Mouse (Mus musculus) limb, embryonic 13.5 days (tissue): ENCODE results near the gene Yeats4. TPM values are rescaled to one million over a fixed set of nuclear protein-coding genes. Genes with fewer than 3 reads are reported as not detected.
A peak's percentile ranks its signal among the peaks of the same experiment; 100 is the strongest.

Source experiments
- ATAC-seq: fragments of 200-750 bp; cut with Nextera tagmentation; 2 replicates; pipeline ENCODE4 v1.8.0; 2017; ENCODE audit warnings: low read depth, moderate number of reproducible peaks, moderate TSS enrichment; ENCODE audit not compliant: low FRiP score
- H3K27ac ChIP-seq: fragments of 300-500 bp; sonication (generic); 2 replicates; pipeline ENCODE4 v1.5.1; 2015; ENCODE audit warnings: inconsistent platforms, mild to moderate bottlenecking, moderate library complexity
- H3K27me3 ChIP-seq: fragments of 300-500 bp; sonication (generic); 2 replicates; pipeline ENCODE4 v1.6.1; 2015; ENCODE audit warnings: mild to moderate bottlenecking, inconsistent platforms
- H3K36me3 ChIP-seq: fragments of 300-500 bp; sonication (generic); 2 replicates; pipeline ENCODE4 v1.6.1; 2015; ENCODE audit warnings: inconsistent platforms, mild to moderate bottlenecking, moderate library complexity
- H3K4me1 ChIP-seq: fragments of 300-500 bp; sonication (generic); 2 replicates; pipeline ENCODE4 v1.6.1; 2015; ENCODE audit warnings: inconsistent platforms
- H3K4me2 ChIP-seq: fragments of 300-500 bp; sonication (generic); replicated peaks from 2 replicates; pipeline ENCODE4 v1.6.1; 2015; ENCODE audit warnings: inconsistent platforms, mild to moderate bottlenecking, moderate library complexity
- H3K4me3 ChIP-seq: fragments of 300-500 bp; sonication (generic); 2 replicates; pipeline ENCODE4 v1.5.1; 2015; ENCODE audit warnings: moderate library complexity, mild to moderate bottlenecking, inconsistent platforms
- H3K9ac ChIP-seq: fragments of 300-500 bp; sonication (generic); 2 replicates; pipeline ENCODE4 v1.6.1; 2015; ENCODE audit warnings: mild to moderate bottlenecking, inconsistent platforms
- H3K9me3 ChIP-seq: fragments of 300-500 bp; sonication (generic); 2 replicates; pipeline ENCODE4 v1.6.1; 2016; ENCODE audit warnings: inconsistent platforms
- WGBS: fragments of 180-500 bp; shearing (Covaris S2); methylation state at CpG from one replicate; pipeline ENCODE4 v1.1.7; 2015; 5-methylcytosine and 5-hydroxymethylcytosine counted together
- polyA plus RNA-seq: library from polyadenylated mRNA; unstranded; fragments of >200 nt; fragmentation: Nextera tagmentation; extraction: Ambion mirVana; gene quantifications from 2 replicates; pipeline ENCODE4 v1.2.1, GENCODE M21; 2015

Gene Yeats4
- polyA plus RNA-seq: 72.5 and 89.3 TPM in 2 replicates

DNA sequence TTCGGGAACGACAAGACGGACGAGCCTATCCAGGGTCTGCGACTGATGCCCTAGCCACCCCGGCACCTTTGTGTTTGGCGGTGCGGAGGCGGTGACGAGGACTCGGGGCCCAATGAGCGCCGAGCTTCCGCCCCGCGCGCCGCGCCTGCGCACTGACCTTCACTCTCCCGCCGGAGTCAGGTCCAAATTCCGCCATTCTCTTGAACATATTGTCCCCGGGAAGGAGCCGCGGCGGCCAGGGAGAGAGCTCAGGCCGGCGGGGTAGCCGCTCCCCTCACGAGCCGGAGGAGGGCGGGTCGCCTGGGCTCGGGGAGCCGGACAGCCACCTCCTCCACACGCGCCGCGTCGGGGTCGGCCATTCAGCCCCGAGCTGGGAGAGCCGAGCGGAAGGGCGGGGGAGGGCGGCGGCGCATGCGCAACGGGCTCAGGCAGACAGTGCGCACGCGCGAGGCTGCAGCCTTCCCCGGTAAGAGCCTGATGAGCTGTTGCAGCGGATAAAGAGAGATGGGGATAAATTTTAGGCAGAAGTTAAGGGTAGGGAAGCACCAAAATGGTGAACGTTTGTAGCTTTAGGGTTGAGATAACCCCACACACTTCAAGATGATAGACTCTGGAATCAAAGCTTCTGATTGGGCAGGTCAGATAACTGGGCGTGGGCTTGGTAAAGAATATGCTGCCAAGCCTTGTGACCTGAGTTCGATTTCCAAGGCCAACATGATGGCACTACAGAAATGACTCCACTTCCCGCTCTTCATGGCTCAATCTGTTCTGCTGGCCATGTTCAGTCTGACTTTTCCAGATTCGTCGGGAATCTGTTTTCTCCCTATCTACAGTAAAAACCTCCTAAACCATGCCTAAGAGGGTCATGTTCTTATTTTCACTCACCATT lies at the start of gene Yeats4:
TSS of gene Yeats4 (minus strand) at position 406 of the 889 bp plus-strand sequence.
- peak within 1 kb of the TSS; percentile 90 for H3K9ac ChIP-seq
- no peaks in the 10 kb centered on the region for H3K9me3 ChIP-seq
- H3K36me3 ChIP-seq: peaks cover 36% of the 10 kb centered on the region
- H3K4me3 ChIP-seq: peak within 1 kb of the TSS; percentile 78
- H3K4me1 ChIP-seq: peaks cover 21% of the 10 kb centered on the region
- ATAC-seq: peak; percentile 95
- peak within 1 kb of the TSS; percentile 96 for H3K27ac ChIP-seq
- peak within 1 kb of the TSS; percentile 94 for H3K4me2 ChIP-seq
- H3K27me3 ChIP-seq: no peaks in the 10 kb centered on the region
- WGBS: under 1% methylated on average over 63 of the region's 63 CpGs

DNA sequence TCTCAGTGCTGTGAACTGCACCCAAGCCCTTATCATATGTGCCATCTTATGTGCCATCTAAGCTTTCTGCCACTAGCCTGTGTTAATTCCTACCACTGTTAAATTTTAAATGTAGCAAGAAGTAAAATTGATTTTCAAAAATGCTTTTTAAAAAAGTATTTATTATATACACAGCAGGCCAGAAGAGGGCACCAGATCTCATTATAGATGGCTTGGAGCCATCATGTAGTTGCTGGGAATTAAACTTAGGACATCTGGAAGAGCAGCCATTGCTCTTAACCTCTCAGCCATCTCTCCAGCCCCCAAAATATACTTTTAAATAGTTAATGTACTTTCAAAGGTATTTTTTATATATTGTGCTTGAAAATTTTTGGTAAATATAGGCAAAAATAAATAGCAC lies 47.7 kb upstream of the Yeats4 start:
- ATAC-seq: no peak
- Histone ChIP-seq H3K36me3 (no peaks in the 10 kb centered on the region), H3K4me2 (no peak overlapping the region), H3K4me3 (no peak overlapping the region), H3K9me3 (no peaks in the 10 kb centered on the region), H3K27me3 (no peaks in the 10 kb centered on the region), H3K27ac (no peak overlapping the region), H3K9ac (no peak overlapping the region), H3K4me1 (no peaks in the 10 kb centered on the region)

DNA sequence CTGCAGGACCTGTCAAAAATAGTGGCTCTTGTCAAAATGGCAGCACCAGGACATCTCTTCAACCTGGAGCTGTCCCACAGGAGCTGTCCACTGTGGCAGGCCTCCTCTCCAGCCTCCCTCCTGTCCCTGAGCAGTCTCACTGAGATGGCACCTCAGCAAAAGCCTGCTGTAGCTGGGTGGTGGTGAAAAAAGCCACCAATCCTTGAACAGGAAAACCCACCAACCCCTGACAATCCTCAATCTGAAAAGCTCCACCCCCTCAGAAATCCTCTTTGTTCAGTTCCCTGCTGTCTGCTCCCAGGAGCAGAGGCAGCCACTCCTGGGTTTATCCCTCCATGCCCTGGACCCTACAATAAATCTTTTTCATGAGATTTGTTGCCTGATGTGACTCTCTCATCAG lies 35.6 kb upstream of the Yeats4 start:
- H3K36me3 ChIP-seq: no peaks in the 10 kb centered on the region
- H3K9me3 ChIP-seq: peaks cover 10% of the 10 kb centered on the region; the same call in 1 of the 2 replicates
- ATAC-seq: no peak
- H3K9ac ChIP-seq: no peak overlapping the region
- no peak overlapping the region for H3K4me2 ChIP-seq
- H3K4me1 ChIP-seq: no peaks in the 10 kb centered on the region
- no peaks in the 10 kb centered on the region for H3K27me3 ChIP-seq
- no peak overlapping the region for H3K4me3 ChIP-seq
- no peak overlapping the region for H3K27ac ChIP-seq

GRCm38 (mm10) chr10:117238603-117239002 lies 14.3 kb upstream of the Yeats4 start, which contains the start of gene 9530003J23Rik:
Gene 9530003J23Rik, minus strand, starts transcription at chr10:117238703.
- ATAC-seq: no peak
- Histone ChIP-seq H3K9ac (no peak within 1 kb of the TSS), H3K36me3 (no peaks in the 10 kb centered on the region), H3K4me2 (no peak within 1 kb of the TSS), H3K27me3 (no peaks in the 10 kb centered on the region), H3K4me3 (no peak within 1 kb of the TSS), H3K9me3 (no peaks in the 10 kb centered on the region), H3K27ac (no peak within 1 kb of the TSS), H3K4me1 (no peaks in the 10 kb centered on the region)
- WGBS: 87% methylated on average over 12 of the region's 12 CpGs

GRCm38 (mm10) chr10:117235866-117236265 lies 11.6 kb upstream of the Yeats4 start:
- no peaks in the 10 kb centered on the region for H3K9me3 ChIP-seq
- H3K4me3 ChIP-seq: peak overlapping the region; percentile 12
- no peak overlapping the region for H3K27ac ChIP-seq
- H3K36me3 ChIP-seq: no peaks in the 10 kb centered on the region
- no peaks in the 10 kb centered on the region for H3K27me3 ChIP-seq
- ATAC-seq: no peak
- H3K4me1 ChIP-seq: no peaks in the 10 kb centered on the region
- H3K9ac ChIP-seq: no peak overlapping the region
- 33% methylated on average over 11 of the region's 11 CpGs for WGBS
- H3K4me2 ChIP-seq: peak overlapping the region; percentile 39

- no peak for ATAC-seq
- H3K4me3 ChIP-seq: no peak overlapping the region
Observed at GRCm38 (mm10) chr10:117234825-117235224, 10.5 kb upstream of the Yeats4 start.

GRCm38 (mm10) chr10:117229826-117230225 lies 5.5 kb upstream of the Yeats4 start:
- 66% methylated on average over 16 of the region's 16 CpGs for WGBS
- Histone ChIP-seq H3K9ac (no peak overlapping the region), H3K27me3 (no peaks in the 10 kb centered on the region), H3K9me3 (no peaks in the 10 kb centered on the region), H3K4me1 (peaks cover 5% of the 10 kb centered on the region), H3K4me3 (no peak overlapping the region), H3K36me3 (no peaks in the 10 kb centered on the region), H3K27ac (no peak overlapping the region), H3K4me2 (peak overlapping the region; percentile 28; the same call in 1 of the 2 replicates)
- ATAC-seq: no peak

More at GRCm38 (mm10) chr10:117234825-117235224, 10.5 kb upstream of the Yeats4 start:
- WGBS: 62% methylated on average over 4 of the region's 4 CpGs
- H3K4me2 ChIP-seq: no peak overlapping the region
- no peaks in the 10 kb centered on the region for H3K27me3 ChIP-seq
- H3K9ac ChIP-seq: no peak overlapping the region
- no peaks in the 10 kb centered on the region for H3K36me3 ChIP-seq
- H3K4me1 ChIP-seq: no peaks in the 10 kb centered on the region
- no peak overlapping the region for H3K27ac ChIP-seq
- no peaks in the 10 kb centered on the region for H3K9me3 ChIP-seq

GRCm38 (mm10) chr10:117226002-117226401 lies 1.7 kb upstream of the Yeats4 start:
- H3K4me2 ChIP-seq: no peak overlapping the region
- WGBS: 85% methylated on average over 3 of the region's 3 CpGs
- peaks cover 20% of the 10 kb centered on the region for H3K36me3 ChIP-seq
- H3K9ac ChIP-seq: no peak overlapping the region
- no peak overlapping the region for H3K27ac ChIP-seq
- no peak for ATAC-seq
- no peak overlapping the region for H3K4me3 ChIP-seq
- H3K27me3 ChIP-seq: no peaks in the 10 kb centered on the region
- peaks cover 21% of the 10 kb centered on the region for H3K4me1 ChIP-seq
- no peaks in the 10 kb centered on the region for H3K9me3 ChIP-seq

- Histone ChIP-seq H3K36me3 (peaks cover 28% of the 10 kb centered on the region), H3K9me3 (no peaks in the 10 kb centered on the region), H3K9ac (no peak overlapping the region; the same call in 1 of the 2 replicates), H3K4me2 (peak overlapping the region; percentile 94), H3K4me3 (peak overlapping the region; percentile 78), H3K4me1 (peaks cover 21% of the 10 kb centered on the region), H3K27me3 (no peaks in the 10 kb centered on the region), H3K27ac (no peak overlapping the region)
- WGBS: 56% methylated on average over 8 of the region's 8 CpGs
- ATAC-seq: no peak
Observed at GRCm38 (mm10) chr10:117225094-117225493, 787 bp upstream of the Yeats4 start.

- H3K36me3 ChIP-seq: peaks cover 38% of the 10 kb centered on the region
- WGBS: 0% methylated on average over 9 of the region's 9 CpGs
- peak; percentile 21; the same call in 1 of the 2 replicates for ATAC-seq
Observed at GRCm38 (mm10) chr10:117223758-117224101, 577 bp downstream of the Yeats4 start.

GRCm38 (mm10) chr10:117222821-117223220 lies 1.5 kb downstream of the Yeats4 start:
- H3K4me3 ChIP-seq: peak overlapping the region; percentile 78; the same call in 1 of the 2 replicates
- H3K27me3 ChIP-seq: no peaks in the 10 kb centered on the region
- H3K27ac ChIP-seq: no peak overlapping the region
- 73% methylated on average over 3 of the region's 3 CpGs for WGBS
- peaks cover 21% of the 10 kb centered on the region for H3K4me1 ChIP-seq
- peaks cover 47% of the 10 kb centered on the region for H3K36me3 ChIP-seq
- no peaks in the 10 kb centered on the region for H3K9me3 ChIP-seq
- peak overlapping the region; percentile 94 for H3K4me2 ChIP-seq
- peak overlapping the region; percentile 32; the same call in 1 of the 2 replicates for H3K9ac ChIP-seq
- ATAC-seq: no peak

More at GRCm38 (mm10) chr10:117223758-117224101, 577 bp downstream of the Yeats4 start:
- peaks cover 21% of the 10 kb centered on the region for H3K4me1 ChIP-seq
- peak overlapping the region; percentile 94 for H3K4me2 ChIP-seq
- no peaks in the 10 kb centered on the region for H3K27me3 ChIP-seq
- peak overlapping the region; percentile 78 for H3K4me3 ChIP-seq
- H3K9me3 ChIP-seq: no peaks in the 10 kb centered on the region
- peak overlapping the region; percentile 90 for H3K9ac ChIP-seq
- H3K27ac ChIP-seq: no peak overlapping the region

DNA sequence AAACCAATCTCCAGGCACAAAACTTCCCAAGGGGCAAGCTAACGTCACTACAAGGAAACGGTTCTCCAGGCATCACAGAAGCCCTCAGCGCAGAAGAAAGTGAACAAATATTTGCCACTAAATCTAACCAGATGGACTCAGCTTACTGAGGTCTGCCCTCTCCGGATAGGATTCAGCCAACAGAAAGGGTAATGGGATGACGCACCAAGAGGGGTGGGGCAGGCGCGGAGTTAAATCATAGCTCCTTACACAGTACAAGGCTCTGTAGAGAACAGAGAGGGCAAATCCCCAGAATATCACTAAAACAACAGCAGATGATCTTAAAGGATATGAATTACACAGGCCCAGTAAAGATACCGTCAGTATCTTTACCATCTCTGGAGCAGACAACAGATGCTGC lies 6.0 kb downstream of the Yeats4 start:
- peaks cover 85% of the 10 kb centered on the region for H3K36me3 ChIP-seq
- WGBS: 97% methylated on average over 8 of the region's 8 CpGs
- H3K27me3 ChIP-seq: no peaks in the 10 kb centered on the region

More for the DNA sequence above, 6.0 kb downstream of the Yeats4 start:
- H3K9ac ChIP-seq: no peak overlapping the region
- peaks cover 9% of the 10 kb centered on the region for H3K4me1 ChIP-seq
- H3K27ac ChIP-seq: no peak overlapping the region
- ATAC-seq: no peak
- no peak overlapping the region for H3K4me3 ChIP-seq
- no peak overlapping the region for H3K4me2 ChIP-seq
- H3K9me3 ChIP-seq: no peaks in the 10 kb centered on the region
